Mouse (Mus musculus): ENCODE measurements at regions not wholly inside any gene's neighbourhood (a gene's known extent, or its start where the extent isn't known, plus 50 kb on each side); places are given as distances from the start of the nearest gene placed in this dataset.
A peak's percentile ranks its signal among the peaks of the same experiment; 100 is the strongest.
"Not testable (repeated sequence)": the region's sequence is repeated elsewhere in the genome, so short reads cannot be mapped to it uniquely, and the experiment has no call there.

DNA sequence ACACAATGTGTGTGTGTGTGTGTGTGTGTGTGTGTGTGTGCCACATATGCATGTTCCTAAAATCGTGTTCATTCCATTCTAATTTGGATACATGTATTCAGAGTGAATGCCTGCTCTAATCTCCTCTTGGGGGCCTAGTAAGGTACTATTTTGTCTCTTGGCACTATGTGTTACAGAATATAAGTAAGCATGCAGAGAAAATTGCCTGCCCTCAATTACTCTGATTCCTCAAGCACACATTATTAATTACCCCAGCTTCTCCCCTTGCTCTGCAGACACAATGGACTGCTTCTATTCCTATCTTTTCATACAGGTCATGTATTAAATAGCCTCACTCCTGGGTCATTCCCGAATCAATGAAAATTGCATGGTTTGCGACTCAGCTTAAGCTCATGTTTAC, 406.3 kb downstream of the Trib2 start:
- DNase-seq (ENCODE audit: low read depth, low spot score), result no peak

- not testable (repeated sequence) for DNase-seq (ENCODE audit: low read depth, low spot score)
Observed at GRCm38 (mm10) chr12:15407577-15407976, 409.1 kb downstream of the Trib2 start.

DNA sequence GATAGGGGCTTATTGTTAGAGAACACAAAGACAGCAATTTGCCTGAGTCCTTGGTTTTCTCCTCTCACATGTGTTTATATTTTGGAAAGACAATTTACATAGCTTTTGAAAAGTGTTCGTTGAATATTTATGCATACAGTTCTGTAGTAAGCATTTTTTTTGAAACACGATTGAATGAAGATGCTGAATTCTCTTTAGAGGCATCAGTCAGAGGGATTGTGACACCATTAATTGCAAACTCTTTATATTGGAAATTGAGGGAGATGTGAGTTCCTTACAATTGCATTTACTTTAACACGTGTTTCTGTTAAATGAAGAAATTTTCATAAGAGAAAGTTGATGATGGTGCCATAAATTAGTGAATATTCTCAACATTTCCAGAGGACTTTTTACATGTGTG, 424.1 kb downstream of the Trib2 start:
- DNase-seq (ENCODE audit: low read depth, low spot score), result no peak

DNA sequence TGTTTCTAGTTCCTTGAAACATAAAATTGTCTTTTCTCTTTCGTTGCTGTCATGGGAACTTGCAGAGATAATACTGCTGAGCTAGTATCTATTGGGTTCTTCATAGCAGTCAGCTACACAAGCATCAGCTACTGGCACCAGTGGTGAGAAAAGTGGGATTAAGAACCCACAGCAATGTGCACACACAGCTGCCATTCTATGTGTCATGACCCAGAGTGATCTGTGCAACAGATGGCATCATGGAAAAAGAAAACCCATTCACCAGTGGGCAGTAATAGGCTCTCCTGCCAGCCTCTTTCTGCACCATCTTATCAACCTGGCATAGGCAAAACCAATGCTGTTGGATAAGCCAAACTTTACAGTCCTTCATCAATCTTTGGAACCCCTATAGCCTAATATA, 428.1 kb downstream of the Trib2 start:
- no peak for DNase-seq (ENCODE audit: low read depth, low spot score)

DNA sequence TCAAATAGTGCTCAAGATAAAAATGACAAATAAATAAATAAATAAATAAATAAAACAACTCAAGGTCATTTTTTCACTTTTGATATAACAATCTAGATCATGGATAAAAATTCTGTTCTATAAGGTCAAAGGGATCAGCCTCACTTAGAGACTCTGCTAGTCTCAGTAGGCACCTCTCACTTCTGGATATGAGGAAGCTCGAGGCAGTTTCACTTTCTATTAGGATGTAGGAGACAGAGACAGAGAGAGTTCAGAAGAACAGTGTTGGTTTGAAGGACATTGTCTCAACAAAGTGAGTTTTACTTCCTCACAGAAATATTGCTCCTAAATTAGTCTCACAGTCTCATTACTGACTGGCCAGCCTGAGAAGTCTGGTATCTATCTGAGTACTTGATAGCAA, 458.9 kb downstream of the Trib2 start:
- no peak for DNase-seq (ENCODE audit: low read depth, low spot score)

GRCm38 (mm10) chr12:15320697-15321449, 495.8 kb downstream of the Trib2 start:
- no peak for DNase-seq (ENCODE audit: low read depth, low spot score)

- DNase-seq (ENCODE audit: low read depth, low spot score), result no peak
Observed at GRCm38 (mm10) chr12:15319647-15320046, 497.1 kb downstream of the Trib2 start.

DNA sequence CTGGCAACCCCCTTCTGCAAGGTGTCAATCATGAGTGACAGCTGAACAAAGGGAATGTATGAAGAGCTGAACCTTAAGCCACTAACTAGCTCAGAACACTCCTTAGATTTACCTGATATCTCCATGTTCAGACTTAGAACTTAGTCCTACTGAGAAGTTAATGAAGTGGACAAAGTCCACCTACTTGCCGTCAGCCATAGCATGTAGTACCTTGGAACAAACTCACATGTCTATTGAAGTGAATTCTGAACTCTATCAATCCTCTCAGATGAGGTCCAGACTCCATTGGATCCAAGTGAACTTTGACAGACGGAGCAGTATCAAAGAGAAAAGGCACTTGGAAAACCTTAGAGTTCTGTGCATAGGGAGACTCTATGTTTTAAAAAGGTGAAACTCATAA, 521.8 kb downstream of the Trib2 start:
- no peak for DNase-seq (ENCODE audit: low read depth, low spot score)

- no peak for DNase-seq (ENCODE audit: low read depth, low spot score)
Observed at GRCm38 (mm10) chr12:15262165-15262564, 554.6 kb downstream of the Trib2 start.

DNA sequence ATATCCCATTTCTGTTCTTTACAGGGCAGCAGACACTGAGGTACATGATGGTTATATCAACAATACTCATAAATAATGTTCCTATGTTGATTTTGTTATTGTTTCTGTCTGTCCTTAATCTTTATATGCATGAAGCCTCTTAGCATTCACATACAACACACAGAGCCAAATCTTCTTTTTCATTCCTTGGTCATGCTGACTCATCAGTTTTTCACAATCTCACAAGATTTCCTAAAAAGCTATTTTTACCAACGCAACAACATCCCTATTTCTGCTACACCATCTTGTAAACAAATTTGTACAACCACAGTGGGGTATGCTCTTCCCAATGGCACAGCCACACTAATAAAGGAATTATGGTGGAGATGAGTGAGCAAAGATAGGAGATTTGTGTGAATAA, 555.1 kb downstream of the Trib2 start:
- DNase-seq (ENCODE audit: low read depth, low spot score), result no peak

DNA sequence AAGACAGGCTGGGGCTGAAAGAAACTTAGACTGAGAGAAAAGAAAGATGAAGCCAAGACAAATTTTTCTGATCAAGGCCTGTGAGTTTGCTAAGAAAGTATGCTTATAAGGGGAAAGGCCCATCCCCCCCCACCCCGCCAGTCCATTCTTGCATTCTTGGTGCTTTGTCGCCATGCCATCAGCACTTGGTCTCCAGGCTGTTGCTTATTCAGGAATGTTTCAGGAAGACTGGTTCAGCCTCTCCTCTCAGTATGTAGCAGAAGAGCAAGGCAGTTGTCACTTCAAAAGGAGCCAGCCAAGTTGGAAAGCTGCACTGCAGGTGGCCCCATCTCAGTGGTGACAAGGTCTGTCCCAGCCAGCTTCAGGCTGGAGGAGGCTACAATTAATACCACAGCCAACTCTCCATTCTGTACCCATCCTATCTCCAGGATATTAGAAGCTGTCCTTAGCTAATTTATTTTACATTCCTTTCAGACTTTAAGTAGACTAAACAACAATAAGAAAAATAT, 555.8 kb downstream of the Trib2 start:
- no peak for DNase-seq (ENCODE audit: low read depth, low spot score)

DNA sequence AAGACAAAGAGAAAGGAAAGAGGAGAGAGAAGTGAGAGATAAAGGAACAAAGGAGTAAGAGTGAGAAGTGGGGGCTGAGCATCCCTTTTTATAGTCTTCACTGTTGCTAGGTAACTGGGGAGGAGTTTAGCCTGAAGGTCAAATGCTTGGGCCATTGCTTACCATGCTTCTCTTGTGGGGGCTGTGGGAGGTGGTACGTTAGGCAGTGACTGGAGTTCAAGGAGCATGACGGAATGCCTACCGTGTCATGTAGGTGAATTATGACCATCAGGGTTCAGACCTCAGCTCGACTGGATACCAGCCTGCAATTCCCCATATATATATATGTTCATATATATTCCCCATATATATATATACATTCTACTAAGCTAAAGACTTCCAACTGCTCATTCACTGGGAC, 571.8 kb downstream of the Trib2 start:
- DNase-seq (ENCODE audit: low read depth, low spot score), result no peak

GRCm38 (mm10) chr12:15222497-15223170, 594.1 kb downstream of the Trib2 start:
- DNase-seq (ENCODE audit: low read depth, low spot score), result peak; percentile 2

- peak; percentile 20 for DNase-seq (ENCODE audit: low read depth, low spot score)
Observed at GRCm38 (mm10) chr12:15218504-15218903, 598.2 kb downstream of the Trib2 start.

DNA sequence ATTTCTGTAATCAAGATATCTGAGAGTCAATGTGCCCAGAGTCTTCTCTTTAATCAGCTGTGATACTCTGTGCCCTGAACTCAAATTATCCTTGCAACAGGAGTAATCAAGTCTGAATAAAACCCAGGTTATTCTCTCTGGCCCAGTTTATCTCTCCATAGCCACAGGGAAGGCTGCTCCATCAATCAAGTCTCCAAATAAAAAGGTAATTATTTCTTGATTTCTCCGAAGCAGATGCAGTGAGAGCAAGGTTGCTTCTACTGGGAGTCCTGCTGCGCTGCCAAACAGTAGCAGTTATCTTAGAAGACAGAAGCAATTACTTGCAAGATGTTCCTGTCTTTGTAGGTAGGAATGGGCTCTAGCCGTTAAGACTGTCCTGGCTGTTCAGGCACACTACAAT, 600.5 kb downstream of the Trib2 start:
- no peak for DNase-seq (ENCODE audit: low read depth, low spot score)

DNA sequence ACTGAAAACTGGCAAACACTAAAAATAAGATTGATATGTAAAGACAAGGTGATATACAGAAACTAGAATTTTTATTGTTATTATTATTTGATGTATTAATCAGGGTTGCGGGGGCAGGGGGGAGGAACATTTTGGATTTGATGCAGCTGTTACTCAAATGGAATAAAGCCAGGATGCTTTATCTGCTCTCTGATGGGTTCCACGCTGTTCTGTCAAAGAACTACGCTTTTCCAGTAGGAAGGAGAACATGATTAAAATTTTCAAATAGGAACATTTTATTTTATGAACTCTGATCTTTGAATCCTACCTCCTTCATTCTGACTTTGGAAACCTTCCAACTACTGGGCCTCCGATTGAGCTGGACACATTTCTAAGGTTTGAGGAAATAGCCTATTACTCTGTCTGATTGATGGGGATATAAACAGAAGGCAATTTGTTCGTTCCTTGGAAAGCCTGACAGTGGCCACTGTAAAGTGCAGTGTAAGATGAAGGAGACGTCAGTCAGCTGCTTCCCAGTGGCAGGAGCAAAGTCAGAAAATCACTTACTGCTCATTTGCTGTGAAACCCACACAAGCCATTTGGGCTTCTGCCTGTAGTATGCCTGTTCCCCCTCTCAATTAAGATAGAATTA, 642.2 kb downstream of the Trib2 start:
- DNase-seq (ENCODE audit: low read depth, low spot score), result peak; percentile 13

DNA sequence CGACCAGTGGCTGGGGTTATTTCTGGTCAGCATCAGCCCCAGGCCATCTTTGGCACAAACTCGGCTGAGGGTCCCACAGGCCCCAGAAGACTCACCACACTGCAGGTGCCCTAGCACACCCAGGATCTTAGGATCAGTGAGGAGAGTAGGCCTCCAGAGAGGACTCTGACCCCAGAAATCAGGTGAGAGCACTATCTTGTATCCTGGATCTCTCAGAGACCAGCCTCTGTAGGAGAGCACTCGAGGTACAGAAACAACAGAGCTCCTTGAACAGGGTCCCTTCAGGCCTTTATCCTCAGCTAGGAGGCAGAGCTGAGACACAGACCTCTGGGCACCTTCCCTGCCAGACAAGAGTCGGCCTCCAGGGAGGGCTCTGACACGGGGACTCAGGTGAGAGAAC, 654.1 kb downstream of the Trib2 start:
- no peak for DNase-seq (ENCODE audit: low read depth, low spot score)

- no peak for DNase-seq (ENCODE audit: low read depth, low spot score)
Observed at GRCm38 (mm10) chr12:15161864-15162263, 654.9 kb downstream of the Trib2 start.

- no peak for DNase-seq (ENCODE audit: low read depth, low spot score)
Observed at GRCm38 (mm10) chr12:15160478-15160998, 656.2 kb downstream of the Trib2 start.

DNA sequence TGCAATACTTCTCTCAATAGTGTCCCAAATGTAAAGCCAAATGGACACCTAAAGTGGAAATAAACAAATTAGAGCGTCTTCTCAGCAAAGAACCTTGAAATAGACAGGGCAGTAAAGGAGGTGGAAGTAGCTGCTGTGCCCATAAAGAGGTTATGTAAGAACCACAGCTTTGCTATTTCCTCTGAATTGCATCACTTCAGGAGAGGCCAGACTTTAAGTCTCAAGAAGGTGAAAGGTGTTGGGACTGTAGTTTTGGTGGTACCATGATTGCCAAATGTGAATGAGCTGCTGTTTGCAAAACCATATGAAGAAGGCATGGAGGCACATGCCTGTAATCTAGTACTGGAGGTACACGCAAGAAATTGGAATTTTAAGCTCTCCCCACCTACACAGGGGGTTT, 670.3 kb downstream of the Trib2 start:
- DNase-seq (ENCODE audit: low read depth, low spot score), result no peak

DNA sequence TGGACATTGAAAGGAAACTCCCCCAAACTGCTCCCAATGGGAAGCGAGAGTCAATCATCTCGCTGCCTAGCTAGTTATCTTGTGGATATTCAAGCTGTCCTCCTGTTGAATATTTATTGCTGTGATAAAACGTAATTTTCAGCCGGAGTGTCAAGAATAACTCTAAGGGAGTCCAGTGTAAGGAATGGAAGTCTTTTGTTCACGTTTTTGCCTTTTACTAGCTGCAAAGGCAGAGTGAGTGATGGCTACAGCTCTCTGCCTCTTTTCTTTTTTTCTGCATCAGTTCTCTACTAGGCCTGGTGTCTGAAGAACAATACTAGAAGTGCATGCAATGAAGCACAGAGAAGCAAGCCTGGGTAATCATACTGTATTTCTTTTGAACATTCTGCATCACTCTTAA, 679.7 kb downstream of the Trib2 start:
- peak; percentile 32 for DNase-seq (ENCODE audit: low read depth, low spot score)

DNA sequence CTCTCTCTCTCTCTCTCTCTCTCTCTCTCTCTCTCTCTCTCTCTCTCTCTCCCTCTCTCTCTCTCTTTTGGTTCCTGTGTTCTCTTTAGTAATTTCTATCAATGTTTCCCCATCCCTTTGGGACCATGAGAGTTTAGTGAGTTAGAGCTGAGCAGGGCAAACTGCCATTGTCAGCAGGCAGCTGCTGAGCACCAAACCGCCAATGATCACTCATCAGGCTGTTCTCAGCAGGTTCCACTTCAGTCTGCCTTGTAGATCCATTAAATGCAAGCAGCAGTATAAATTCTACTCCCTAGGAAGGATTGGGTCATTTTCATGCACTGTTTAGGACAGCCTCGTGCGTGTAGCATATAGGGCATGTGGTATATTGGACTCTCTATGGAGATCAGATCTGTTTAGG, 692.5 kb downstream of the Trib2 start:
- peak; percentile 5 for DNase-seq (ENCODE audit: low read depth, low spot score)

All from mesoderm, embryonic 11.5 days (tissue).